Mouse (Mus musculus) kidney, adult 2 months (tissue): ENCODE results near the gene Irak3.

ENCODE experiments used
- CTCF ChIP-seq: fragments of 200-500 bp; conservative IDR thresholded peaks from 2 replicates; pipeline ENCODE4 v1.5.1; 2011; ENCODE audit warnings: low read depth, mild to moderate bottlenecking, control low read depth, low read length, moderate library complexity, mixed read lengths; ENCODE audit not compliant: insufficient read depth, insufficient read length
- POLR2A ChIP-seq: fragments of 200-500 bp; IDR thresholded peaks from one replicate; pipeline ENCODE4 v1.6.1; 2011; ENCODE audit warnings: low read depth, low read length, control low read depth

DNA sequence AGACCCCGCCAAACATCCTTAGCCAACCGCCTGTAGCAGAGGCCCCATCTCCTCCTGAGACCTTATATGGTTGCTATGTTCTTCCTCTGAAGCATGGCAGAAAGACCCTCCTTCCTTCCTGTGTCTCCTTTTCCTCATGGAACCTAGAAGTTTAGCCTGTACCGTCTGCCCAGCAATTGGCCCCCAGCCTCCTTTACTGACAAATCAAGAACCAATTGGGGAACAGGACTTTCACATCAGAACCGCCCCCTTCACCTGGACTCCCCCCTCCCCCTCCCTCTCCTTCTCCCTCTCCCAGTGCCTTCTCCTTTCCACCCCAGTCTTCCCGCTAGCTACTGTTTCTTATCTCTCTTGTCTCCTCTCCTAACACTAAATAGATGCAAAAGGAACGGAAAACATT lies 37.5 kb upstream of the Irak3 start:
- no peak for TF ChIP-seq CTCF
- TF ChIP-seq POLR2A: no peak
